Comparison of ENCODE assay signal across 17 mouse cellular contexts in the genomic region with DNA sequence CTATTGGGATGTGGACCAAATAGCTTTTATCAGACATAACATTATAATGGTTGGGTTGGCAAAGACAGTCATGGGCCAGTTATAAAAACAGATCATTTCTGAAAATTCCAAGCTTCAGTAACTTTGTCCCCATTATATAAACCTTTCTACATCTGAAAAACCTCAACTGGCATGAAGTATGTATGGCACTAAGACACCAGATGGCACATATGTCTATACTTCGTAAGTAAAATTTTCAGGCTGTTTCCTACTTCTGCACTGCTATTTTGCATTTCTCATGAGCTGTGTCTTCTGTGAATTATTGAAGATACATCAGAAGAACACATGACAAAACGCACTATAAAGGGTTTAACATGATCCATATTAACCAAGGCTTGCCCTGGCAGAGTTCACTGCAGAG.
"Had no signal": no experiment of that assay in that cellular context is flagged by ENCODE, and none has a peak within 500 bp of the region (broad histone marks: within the 10 kb centered on the region; RNA-seq: fewer than 3 reads in every experiment).

No protein-coding gene starts in this region.

- ATAC-seq: midbrain, embryonic 15.5 days had no signal

- H3K4me1 ChIP-seq: liver, embryonic 13.5 days; midbrain, embryonic 12.5 days; midbrain, embryonic 15.5 days; neural tube, embryonic 12.5 days; neural tube, embryonic 15.5 days had no signal

- DNase-seq: kidney, postnatal 25 days; layer of hippocampus, adult 9-11 months; liver, embryonic 13.5 days; lung, adult 2 months; lung, postnatal 14 days; right cerebral cortex, adult 18-20 months; right cerebral cortex, postnatal 14 days; right cerebral cortex, postnatal 4 days; thymus, postnatal 25 days had no signal

- H3K4me2 ChIP-seq: liver, embryonic 13.5 days; midbrain, embryonic 12.5 days; midbrain, embryonic 15.5 days; neural tube, embryonic 12.5 days; neural tube, embryonic 15.5 days had no signal

- H3K9ac ChIP-seq: liver, embryonic 13.5 days; midbrain, embryonic 12.5 days; midbrain, embryonic 15.5 days; neural tube, embryonic 12.5 days; neural tube, embryonic 15.5 days had no signal

- H3K27me3 ChIP-seq: liver, embryonic 13.5 days; midbrain, embryonic 12.5 days; midbrain, embryonic 15.5 days; neural tube, embryonic 12.5 days; neural tube, embryonic 15.5 days had no signal

- H3K27ac ChIP-seq: kidney, postnatal 0 days; layer of hippocampus, adult 2 months; liver, embryonic 13.5 days; macrophage; midbrain, embryonic 12.5 days; midbrain, embryonic 15.5 days; neural tube, embryonic 12.5 days; neural tube, embryonic 15.5 days; stomach, postnatal 0 days had no signal

- H3K36me3 ChIP-seq: liver, embryonic 13.5 days; midbrain, embryonic 12.5 days; midbrain, embryonic 15.5 days; neural tube, embryonic 12.5 days; neural tube, embryonic 15.5 days had no signal

- H3K4me3 ChIP-seq: layer of hippocampus, adult 2 months; liver, embryonic 13.5 days; midbrain, embryonic 12.5 days; midbrain, embryonic 15.5 days; neural tube, embryonic 12.5 days; neural tube, embryonic 15.5 days had no signal

- H3K9me3 ChIP-seq: liver, embryonic 13.5 days; midbrain, embryonic 12.5 days; midbrain, embryonic 15.5 days; neural tube, embryonic 12.5 days; neural tube, embryonic 15.5 days had no signal
